Mouse (Mus musculus): Measurements from ENCODE around the gene St6gal1.

DNA sequence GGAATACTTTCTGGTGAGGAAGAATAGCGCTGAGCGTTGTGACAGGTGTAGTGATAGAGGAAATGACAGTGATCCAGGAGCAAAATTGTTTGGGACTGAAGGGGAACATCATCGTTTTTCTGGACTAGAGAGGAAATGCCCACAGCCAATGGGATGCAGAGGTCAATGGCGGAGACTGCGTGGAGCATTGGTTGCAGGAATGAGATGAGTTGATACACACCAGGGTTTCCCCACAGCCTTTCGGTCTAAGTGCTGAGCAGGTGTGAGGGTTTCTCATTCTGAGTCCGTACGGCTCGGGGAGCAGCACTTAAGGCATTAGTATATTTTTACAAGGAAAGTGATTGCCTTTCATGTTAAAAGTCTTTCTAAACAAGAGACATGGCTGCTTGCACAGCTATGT lies 88.1 kb downstream of the St6gal1 start:
- no peak for TF ChIP-seq CTCF (IDR thresholded peaks at IDR 0.05; ENCODE audit: low read depth)
- TF ChIP-seq EP300 (IDR thresholded peaks at IDR 0.05; ENCODE audit: low read depth): no peak
